Mouse (Mus musculus) lung, postnatal 14 days (tissue): ENCODE measurements around the gene Bhlhe41.
A peak's percentile ranks its signal among the peaks of the same experiment; 100 is the strongest.

Experiments
- DNase-seq: peaks from one replicate; pipeline ENCODE4 v3.0.0; 2021

The Bhlhe41 gene

DNA sequence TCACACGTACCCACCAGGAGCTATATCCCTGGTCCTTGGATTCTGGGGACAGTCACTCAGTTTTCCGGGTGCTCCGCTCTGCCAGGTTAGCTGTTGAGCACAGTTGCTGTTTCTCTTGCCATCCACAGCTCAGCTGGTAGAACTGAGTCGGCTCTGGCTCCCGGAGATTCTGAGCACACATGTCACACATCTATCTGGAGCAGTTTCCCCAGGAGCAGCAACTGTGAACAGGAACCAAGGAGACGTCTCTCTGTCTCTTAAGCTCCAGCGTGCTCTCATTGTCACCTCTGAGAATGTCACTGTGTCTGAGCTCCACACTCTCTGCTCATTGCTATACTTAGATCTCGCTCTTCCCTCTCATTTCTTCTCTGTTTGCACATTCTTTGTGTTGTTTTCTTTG is 32.4 kb downstream of the Bhlhe41 start:
- DNase-seq: no peak

DNA sequence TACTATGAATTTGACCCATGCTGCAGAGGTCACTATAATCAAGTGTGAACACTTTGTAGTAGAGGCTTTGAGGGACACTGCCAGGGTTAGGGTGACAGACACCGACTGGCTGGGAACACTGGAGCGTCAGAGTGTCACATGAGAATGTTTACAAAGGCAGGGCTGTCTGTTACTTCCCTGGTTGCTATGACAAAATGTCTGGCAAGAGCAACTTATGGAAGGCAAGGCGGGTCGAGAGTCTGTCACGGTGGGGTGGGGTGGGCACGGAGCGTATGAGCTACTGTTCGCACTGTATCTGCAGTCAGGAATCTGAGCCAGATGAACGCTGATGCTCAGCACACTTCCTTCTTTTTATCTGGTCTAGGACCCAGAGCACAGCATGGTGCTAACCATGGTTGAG is 34.7 kb downstream of the Bhlhe41 start:
- no peak for DNase-seq

DNA sequence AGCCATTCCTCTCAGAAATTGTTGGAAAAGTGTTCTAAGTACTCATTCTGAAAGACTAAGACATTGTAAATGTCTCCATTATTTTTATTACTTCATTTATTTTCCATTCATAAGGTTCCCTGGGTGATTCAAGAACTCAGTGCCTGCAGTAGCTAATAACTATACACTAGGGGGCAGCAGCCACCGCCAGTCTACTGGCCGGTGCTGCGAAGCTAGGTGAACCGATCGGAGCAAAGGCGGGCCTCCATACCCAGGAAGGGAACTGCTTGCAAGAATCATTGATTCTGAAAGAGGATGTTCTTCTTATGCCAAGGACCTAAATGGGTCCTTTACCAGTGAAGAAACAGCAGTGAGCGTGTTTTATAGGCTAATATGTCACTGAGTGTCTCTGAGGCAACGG is 35.2 kb downstream of the Bhlhe41 start:
- peak; percentile 78 for DNase-seq

DNA sequence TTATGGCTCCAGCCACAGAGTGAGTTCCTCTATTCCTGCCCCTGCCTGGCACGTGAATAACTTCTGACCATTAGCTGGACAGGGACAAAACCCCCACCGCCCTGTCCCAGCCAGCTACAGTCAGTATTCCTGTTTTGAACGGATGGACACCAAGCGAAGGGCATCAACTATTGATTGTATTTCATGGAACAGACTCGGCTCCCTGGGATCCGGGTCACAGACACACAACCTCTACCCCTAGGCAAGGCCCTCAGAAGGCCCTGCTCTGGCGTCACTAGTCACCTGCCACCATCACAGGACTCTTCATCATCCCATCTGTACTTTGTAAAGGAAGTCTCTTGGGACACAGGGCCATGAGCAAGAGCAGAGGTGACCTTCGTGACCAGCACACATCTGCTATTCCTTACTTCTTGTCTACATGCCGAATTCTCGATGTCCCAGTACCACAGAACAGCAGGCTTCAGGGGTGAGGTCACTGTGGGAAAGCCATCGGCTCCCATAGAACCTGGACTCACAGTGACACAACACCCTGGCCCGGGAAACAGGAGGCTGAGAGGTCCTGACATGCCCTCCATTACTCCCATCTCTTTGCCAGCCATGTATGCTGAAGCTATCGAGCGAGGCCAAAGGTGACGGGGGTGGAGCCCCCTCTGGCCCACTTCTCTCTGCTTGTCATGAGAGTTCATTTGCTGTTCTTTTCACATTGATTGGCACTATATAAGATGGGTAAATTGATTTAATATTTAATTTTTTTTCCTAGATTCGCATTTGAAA is 36.1 kb downstream of the Bhlhe41 start:
- DNase-seq: no peak

DNA sequence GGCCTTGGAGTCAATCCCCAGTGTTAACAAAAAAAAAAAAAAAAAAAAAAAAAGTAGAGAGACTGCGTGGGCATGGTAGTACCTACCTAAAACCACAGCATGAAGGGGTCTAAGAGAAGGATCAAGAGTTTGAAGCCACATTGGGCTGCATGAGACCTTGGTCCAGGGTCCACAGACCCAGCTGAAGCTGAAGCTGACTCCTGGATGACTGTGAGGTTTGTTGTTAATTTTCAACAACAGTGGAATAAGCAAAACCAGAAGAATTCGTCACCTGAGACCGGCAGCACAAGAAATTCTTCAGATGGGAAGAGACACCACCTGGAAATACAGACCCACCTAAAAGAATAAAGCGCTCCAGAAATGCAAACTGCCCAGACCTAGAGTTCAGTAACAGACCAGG is 39.1 kb downstream of the Bhlhe41 start:
- DNase-seq: no peak

DNA sequence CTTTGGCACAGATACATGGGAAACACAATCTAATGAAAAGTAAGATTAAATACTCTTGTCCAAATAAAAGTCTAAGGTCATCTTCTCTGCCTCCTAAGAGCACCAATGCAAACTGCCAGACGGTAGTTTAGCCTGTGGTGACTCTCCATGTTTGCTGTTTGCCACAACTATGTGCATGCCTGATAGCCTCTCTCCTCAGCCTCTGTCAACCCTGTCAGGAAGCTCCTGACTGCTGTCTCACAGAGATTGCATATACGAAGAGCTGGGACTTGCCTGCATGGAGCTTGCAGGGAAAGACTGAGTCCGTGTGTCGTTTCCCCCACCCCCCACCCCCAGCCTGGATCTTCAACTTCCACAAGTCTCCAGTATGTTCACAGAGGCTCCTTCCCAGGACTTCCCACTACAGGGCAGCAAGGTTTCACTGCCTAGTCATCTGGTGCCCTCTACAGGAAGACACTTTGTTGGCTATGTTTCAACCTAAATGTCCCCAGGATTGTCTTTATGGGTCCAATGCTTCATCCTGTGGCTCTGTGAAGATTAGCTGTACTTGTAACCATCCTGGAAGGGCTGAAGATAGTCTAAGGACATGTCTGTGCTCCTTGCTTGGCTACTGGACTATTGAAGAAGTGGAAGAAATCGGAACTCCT is 41.6 kb downstream of the Bhlhe41 start:
- DNase-seq: peak; percentile 51

DNA sequence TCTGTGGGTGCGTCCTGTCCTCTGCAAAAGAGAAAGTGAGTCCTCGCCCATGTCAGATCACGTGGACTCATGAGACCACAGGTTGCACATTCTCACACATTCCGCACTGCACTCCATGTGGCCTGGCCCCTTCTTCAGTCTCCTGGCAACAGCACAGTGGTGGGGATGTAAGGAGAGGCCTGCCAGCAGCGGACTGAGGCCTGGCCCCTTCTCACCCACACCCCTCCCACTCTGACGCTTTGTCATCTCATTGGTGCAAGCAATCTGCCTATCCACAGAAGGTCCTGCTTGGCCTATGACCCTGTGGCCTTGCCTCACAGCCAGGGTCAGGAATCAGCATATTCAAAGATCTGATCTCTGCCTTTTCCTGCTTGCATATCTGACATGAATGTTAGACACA is 42.3 kb downstream of the Bhlhe41 start:
- DNase-seq: peak; percentile 16

DNA sequence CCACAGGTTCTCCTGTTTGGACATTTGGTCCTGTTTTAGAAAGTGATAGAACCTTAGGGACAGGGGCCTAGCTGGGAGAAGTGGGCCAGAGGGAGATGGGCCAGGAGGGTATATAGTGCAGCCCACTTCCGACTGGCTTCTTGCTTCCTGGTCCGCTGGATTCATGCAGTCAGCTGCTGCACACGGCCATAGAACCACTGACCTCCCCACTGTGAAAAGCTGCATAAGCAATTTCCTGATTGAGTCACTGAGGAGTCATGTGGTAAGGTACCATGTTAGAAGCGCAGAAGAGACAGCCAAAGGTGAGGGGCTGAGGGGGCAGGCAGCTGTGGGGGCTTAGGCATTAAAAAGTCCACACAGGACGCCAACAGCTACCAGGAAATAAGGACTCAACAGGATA is 43.1 kb downstream of the Bhlhe41 start:
- DNase-seq: no peak

DNA sequence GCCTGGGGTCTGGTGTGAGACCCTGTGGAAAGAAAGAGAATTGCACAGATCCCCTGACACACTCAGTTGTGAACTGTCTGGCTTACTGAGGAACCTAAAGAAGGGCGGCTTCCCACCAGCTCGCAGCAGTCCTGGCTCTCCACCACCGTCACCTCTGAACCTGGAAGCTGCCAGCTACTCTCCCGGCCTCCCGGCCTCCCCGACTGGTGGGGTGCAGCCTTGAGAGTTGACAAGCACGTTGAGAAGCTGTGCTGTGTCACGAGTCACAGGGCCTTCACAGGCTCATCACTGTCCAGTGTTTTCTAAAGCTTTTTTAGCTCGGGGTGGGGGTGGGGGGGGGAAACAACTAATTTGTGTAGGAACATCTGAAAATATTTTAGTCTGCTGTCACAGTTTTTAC is 46.2 kb downstream of the Bhlhe41 start:
- DNase-seq: no peak

DNA sequence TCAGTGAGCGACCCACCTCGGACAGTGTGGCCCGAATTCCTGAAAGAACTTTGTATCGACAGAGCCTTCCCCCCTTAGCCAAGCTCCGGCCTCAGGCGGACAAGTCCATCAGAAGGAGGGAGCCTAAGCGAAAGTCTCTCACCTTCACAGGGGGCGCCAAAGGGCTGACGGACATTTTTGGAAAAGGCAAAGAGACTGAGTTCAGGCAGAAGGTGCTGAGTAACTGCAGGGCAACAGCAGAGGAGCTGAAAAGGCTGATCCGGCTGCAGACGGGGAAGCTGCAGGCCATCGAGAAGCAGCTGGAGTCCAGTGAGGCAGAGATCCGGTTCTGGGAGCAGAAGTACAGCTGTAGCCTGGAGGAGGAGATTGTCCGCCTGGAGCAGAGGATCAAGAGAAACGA is 50.2 kb downstream of the Bhlhe41 start:
- DNase-seq: no peak

DNA sequence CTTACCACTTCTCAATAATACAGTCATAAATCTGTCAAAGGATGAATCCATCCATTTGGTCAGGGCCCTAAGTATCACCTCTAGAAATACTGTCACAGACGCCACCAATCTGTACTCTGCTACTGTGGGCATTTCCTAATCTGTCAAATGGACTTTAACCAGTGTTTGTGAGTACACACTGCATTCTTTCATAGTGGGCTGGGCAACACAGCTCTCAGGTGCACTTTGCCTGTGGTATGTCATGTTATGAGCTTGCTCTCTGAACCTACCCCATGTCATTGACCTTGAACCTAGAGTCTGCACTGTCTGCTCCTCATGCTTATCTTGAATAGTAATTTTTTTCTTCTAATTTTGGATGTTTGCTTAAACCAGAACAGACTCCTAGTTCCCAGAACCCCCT is 54.2 kb downstream of the Bhlhe41 start:
- no peak for DNase-seq

DNA sequence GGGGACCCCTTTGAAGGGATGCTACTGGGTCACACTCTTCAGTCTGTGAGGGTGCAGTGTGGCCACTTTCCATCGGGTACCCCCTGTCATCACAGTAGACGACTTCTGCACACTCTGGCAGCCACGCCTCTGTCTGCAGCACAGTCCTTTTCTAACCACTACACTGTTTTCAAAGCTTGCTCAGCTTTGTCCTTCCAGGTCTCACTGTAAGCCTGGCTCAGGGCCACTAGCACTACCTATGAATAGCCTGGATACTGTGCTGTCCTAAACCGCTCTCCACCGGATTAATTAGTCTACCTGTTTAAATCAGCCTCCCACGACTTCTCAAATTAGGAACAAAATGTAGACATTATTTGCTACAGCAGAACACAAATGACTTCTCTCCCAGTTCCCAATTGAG is 55.3 kb downstream of the Bhlhe41 start:
- no peak for DNase-seq

DNA sequence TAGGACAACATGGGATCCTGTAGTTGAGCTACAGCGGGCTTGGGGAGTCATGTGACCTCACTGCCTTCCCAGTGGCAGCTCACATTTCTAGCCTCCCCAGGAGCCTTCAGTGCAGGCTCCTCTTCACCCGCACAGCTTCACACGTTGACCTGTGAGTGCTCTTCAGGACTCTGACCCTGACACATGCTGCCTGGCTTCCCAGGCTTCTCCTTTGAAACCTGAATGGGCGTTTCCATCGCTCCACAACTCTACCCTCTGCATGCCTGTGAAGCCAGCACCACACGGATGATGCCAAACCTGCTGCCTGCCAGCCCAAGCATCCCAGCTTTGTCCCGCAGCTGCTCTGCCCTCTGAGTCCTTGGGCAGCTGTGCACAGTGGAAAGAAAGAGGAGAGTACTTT is 55.8 kb downstream of the Bhlhe41 start:
- no peak for DNase-seq
